Mouse (Mus musculus): ENCODE data around the gene Cyp46a1.

DNA sequence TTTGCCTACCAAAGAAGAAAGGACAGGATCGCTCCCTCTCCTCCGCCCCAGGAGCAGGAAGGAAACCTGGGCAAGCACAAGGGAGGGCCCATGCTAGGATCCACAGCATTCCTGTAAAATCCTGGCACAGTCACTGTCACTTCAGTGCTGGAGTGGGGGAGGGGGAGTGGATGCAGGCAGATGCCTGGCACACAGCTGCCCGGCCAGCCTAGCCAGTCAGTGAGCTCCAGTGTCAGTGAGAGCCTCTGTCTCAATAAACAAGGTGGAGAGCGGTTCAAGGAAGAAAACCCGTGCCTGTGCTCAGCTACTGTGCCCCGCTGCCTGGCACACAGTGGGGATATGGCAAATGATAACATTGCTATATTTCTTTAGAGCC lies 61.1 kb downstream of the Cyp46a1 start:
- no peak for TF ChIP-seq HCFC1 (IDR thresholded peaks at IDR 0.05; ENCODE audit: borderline replicate concordance, insufficient read depth, low read length)
- no peak for TF ChIP-seq MAFK (IDR thresholded peaks at IDR 0.05; ENCODE audit: insufficient read depth, low read depth, low read length)

All from ES-E14 (cell line).